Mouse (Mus musculus) telencephalon, adult 2 months (tissue): ENCODE measurements at regions not wholly inside any gene's neighbourhood (a gene's known extent, or its start where the extent isn't known, plus 50 kb on each side); places are given as distances from the start of the nearest gene placed in this dataset.

Source experiments
- DNase-seq: peaks from one replicate; pipeline ENCODE4 v3.0.0-alpha.2; 2011; ENCODE audit warnings: low read depth, low spot score

DNA sequence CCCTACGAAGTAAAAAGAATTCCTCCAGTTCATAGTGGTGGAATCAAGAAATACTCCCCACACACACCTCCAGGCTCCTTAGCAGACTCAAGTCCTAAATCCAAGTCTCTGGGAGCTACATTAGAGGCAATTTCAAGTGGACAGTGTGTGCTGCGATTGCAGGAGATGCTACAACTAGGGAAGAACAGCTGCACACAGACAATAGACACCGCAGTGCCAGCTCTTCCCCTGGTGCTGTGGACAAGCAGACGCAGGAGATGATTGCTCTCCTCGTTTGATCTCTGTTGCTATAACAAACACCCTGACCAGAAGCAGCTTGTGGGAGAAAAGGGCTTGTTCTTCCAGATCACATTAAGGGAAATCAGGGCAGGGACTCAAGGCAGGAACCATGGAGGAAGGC lies 517.1 kb upstream of the Adam5 start:
- no peak for DNase-seq

DNA sequence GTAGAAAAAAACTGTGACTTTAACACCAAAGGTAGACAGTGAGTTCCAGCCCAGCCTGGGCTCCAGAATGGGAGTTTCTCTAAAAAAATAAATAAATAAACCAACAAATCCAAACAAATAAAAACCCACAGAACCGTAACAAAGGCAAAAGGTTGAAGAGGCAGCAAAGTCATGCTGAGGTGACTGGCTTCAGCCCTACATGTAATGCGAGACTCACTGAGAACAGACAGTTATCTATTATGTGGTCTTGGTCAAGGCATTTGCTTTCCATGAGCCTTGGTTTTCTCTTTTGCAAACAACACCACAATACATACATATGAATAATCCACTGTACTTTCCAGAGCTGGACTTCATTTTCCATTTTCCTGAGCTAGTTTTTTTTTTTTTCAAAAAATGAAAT lies 516.6 kb upstream of the Adam5 start:
- no peak for DNase-seq

DNA sequence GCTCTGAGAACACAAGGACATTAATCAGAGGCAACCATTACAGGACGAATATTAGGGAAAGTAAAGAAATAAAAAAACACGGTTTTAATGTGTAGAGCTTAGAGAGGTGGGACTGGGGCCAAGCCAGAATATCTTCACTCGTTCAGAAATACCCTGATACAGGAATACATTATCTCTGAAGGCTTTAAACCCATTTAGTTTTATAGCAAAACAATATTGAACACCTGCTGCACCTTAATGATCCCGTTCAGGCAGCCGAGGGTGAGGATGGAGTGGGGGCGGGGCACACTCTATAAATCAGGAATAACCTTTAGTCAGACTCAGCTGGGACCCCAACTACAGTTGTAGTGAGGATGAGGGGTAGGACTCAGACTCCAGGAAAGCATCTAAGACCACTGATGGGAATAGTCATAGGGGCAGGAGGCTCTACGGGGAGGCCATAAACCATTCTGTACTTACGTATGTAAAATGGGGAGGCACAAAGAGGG lies 508.0 kb upstream of the Adam5 start:
- DNase-seq: no peak

DNA sequence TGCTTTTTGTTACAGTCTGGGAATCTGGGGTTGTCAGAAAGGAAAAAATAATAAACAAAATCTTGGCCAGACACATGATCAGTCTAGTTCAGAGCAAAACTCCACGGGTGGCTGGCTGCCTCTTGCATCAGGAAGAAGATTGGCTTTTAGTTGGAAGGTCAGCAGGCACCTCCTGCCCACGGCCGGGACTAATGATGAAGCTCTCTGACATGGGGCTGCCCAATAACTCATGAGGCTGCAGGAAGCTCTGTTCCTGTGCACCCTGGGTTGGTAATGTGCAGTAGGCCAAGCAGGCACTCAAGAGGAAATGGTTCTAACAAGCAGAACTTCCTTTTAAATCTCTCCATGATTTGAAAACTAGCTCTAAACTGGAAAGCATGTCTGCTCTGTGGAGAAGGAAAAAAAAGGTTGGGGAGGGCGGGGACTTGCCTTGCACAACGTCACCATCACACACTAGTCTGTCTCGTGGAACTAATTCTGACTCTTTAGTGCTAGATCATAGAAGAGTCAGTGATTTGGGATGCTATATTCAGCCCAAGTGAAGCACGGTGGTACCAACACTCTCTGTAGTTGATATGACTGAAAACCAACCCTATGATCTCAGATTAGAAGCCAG lies 507.1 kb upstream of the Adam5 start:
- no peak for DNase-seq

DNA sequence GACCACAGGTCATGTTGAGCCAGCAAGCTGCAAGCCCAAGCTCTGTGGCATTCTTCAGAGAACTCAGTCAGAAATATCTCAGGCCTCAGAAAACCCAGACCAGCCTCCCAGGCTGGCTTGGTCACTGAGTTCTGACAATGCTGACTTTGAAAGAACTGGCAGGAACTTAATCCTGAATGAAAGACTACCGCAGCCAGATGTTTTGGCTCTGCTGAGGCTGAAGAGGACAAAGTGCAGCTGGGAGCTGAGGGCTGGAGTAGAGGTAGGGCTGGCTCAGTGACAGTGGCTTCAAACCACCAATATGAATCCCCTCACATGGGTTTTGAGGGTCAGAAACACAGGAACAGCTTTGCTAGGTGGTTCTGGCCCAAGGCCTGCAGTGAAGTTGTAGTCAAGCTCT lies 505.6 kb upstream of the Adam5 start:
- DNase-seq: no peak

DNA sequence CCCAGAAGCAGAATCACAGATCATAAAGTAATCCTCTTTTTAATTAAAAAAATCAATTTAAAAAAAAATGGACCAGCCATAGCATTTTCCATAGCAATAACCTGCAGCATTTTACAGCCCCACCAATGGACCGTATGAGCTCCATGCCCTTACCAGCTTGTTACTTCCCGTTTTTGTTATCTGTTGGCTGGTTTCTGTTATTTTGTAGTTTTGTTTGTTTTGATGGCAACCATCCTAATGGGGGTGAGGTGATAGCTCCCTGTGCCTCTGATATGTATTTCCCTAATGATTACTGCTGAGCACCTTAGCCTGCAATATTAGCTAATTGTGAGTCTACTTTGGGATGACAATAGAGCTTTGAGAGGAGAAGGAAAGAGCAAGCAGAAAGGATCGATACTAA lies 504.1 kb upstream of the Adam5 start:
- no peak for DNase-seq

DNA sequence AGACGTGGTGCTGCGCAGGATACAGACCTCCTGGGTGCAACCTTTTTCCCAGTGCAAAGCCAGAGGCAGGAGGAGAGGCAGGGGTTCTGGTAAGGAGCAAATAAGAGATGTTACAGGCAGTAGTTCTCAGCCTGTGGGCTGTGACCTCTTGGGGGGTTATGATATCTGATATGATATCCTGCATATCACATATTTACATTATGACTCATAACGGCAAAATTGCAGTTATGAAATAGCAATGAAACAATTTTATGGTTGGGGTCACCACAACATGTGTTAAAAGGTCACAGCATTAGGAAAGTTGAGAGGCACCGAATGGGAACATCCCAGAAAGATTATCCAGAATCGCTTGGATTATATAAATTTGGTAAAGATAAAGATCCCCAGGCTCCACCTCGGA lies 502.8 kb upstream of the Adam5 start:
- no peak for DNase-seq

DNA sequence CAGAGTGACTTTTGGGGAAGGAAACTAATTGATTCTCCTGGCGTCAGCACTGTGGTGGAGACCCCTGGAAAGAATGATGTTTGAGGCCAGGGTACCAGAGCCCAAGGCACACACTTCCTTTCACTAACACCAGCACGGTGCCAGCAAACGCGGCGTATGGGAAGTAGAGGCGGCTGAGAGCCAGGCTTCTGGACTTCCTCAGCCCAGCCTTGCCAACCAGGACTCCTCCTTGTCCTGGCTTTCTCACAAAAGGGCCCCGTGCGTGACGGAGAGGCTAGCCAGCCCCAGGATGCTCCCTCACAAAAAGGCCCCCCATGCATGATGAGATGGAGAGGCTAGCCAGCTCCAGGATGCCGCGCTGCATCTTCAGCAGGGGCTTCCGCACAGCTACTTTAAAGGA lies 502.1 kb upstream of the Adam5 start:
- no peak for DNase-seq

DNA sequence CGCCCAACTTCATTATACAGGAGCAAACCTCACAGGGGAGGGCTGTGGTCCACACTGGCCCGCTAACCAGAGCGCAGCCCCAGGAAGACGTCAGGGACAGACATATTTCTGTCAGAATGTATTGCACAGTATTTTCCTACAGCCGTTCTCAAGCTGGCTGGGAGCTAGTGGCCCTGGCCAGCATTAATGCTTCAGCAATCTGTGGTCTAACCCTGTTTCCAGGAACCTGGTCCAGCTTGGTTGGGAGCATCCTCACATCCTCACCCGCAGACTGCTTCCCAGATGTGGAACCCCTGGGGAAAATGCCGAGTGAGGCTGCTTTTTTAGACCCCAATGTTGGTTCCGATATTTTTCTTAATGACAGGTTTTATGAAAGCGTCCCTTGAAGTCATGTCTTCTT lies 500.6 kb upstream of the Adam5 start:
- no peak for DNase-seq

DNA sequence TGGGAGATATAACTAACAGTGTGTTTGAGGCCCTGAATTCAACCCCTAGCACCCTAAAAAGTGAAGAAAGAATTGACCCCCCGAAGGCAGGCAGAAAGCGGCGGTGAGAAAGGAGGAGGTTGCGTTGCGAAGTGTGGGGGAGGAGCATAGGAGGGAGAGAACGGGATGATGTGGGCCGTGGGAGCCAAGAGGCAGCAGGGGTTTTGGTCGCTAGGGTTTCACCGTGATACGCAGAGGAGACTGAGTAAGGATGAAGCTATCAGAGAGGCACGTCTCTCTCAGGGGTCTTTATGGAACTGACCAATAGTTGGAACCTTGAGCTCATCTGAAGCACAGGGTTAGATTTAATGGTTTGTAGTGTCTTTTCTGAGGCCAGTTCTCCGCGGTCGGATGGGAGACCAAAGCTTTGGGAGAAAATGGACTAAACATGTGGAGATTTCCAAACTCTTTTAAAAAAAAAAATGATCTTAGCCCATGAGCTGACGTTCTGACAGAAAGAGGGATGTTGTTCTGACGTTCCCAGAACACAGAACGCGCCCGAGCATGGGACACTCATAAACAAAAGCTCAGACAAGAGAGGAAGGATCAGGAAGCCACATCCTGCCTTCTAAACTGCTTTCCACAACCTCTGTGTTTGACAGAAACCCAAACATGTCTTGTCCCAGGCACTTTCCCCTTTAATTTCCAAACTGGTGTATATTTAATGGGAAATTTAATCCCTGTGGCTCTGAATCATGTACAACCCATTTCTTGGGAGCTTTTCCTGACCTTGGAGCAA lies 499.7 kb upstream of the Adam5 start:
- no peak for DNase-seq

DNA sequence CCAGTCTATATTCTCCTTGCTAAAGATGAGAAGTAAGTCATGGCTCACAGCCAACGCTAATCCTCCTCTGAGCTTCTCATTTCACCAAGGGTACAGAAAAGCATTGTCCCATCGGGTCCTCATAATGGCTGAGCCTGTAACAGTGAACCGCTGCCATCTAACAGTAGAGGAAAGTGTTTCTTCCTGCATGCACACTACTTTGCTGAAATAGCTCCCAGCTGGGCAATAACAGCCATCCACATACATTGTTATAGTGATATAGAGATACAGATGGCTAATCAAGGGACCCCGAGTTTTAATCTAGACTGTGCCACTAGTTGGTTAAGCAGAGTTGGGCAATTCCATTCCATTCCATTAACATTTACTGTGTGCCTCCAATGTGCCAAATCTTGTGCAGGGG lies 492.2 kb upstream of the Adam5 start:
- DNase-seq: no peak

DNA sequence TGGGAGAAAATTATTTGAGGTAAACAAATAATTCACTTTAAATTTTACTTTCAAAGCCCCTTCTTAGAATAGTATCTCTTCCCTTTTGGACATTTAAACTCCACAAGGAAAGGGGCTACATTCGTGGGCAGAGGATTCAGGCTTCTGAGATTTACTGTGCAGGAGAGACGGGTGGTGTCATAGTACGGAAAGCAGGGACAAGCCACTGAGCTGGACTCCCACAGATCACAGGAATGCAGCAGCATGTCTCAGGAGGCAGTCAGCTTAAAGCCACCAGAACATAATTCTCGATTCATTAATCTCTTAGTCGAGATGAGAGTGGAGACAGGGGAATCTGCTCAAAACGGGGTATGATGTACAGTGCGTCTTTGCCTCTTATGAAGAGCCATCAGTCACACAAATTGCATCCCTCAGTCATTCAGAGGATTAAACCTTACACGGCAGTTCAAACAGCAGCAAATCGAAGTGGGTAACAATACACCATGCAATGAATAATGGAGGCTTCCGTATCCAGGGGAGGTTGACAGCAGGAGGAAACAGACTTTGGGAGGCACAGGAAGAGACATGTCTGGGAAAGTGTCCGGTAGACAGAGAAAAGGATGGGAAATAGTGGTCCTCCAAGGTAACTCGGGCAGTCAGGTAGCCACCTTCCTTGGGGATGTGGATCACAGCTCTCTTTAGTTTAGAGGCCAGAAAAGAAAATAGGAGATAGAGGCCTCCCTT lies 487.8 kb upstream of the Adam5 start:
- no peak for DNase-seq

DNA sequence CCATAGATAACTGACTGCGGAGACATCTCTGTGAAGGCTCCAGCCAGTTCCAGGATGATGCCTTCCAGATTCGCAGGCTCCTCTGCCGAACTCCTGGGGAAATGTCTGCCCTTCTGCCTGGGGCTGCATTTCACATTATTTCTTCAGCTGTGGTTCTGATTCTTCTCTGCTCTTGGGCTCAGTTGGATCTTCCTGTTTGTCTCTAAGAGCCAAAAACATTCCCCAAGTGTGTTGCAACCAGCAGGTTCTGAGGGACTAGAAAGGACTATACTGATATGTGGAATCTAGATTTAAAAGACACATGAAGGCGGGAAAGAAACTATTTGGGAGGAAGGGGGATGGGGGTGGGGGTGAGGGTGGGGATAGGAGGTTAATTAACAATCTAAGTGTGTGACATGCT lies 483.8 kb upstream of the Adam5 start:
- no peak for DNase-seq

DNA sequence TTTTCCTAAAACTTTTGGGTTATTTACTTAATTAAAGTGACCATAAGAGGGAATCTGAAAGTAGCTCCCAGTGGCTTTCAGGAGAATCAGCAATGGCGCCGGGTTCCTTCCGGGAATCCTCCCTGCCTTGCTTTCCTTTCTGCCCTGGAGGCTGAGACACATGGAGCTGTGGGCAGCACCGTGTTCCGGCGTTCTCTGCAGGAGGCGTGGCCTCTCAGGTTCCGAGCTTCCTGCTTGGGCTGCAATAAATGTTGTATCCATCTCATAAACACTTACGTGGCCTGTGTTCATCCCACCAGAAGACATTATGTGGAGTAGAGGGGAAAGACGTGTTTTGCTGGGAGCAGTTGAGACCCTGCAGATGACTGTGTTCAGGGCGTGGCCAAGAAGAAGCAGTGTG lies 483.3 kb upstream of the Adam5 start:
- DNase-seq: no peak

DNA sequence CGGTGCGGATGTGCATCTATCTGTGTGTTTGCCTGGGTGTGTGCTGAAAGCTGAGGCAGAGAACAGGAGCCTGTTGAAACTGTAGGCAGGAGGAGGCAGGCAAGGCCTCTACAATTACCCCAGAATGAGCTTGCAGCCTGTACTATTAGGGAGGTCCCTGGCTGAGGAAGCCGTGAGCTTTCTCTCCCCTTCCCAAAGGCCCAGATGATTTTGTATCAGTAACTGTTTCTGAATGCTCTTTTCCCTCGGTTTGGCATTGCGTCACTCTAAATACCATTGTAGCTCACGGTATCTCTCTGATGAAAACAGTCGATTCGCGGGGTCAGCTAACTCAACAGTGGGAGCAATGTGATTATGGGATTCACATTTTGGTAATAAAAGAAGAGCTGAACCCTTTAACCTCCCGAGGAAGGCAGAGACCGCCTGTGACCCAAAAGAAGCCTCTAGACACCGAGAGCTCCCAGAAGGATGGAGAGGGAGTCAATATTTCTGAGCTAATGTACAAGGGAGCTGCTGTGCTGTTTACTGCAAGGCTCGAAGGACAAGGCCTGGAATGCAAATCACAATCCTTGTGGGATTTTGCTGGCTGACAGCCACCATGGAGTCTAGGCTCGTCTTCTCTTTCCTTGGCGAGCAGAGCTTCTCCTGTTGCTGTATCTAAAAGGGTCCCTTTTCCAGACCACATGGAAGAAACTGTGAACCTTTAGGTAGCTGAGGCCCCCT lies 482.8 kb upstream of the Adam5 start:
- no peak for DNase-seq
